Mouse (Mus musculus): ENCODE results near the gene Rrp1b.
"Not testable (repeated sequence)": the region's sequence is repeated elsewhere in the genome, so short reads cannot be mapped to it uniquely, and the experiment has no call there.

The Rrp1b gene

GRCm38 (mm10) chr17:32031684-32032083 lies 4.2 kb upstream of the Rrp1b start:
- no peak for DNase-seq (ENCODE audit: low read depth, low spot score)

DNA sequence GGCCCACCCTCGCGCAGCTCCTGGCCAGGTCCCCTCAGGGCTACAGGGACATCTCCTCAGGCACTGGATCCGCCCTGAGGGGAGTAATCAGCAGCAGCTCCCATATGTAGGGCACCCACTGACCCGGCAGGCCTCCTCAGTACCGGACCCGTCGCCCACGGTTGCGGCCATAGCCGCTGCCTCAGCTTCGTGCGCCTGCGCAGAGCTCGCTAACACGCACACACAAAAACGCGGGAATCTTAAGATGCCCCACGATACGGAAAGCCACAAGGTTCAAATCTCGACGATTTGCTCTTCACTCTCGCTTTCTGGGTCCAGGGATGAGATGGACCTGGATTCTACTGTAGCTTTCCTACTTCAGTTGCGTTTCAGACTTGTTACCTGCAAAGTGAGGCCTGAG lies 1.6 kb upstream of the Rrp1b start:
- DNase-seq (ENCODE audit: low read depth, low spot score): no peak

DNA sequence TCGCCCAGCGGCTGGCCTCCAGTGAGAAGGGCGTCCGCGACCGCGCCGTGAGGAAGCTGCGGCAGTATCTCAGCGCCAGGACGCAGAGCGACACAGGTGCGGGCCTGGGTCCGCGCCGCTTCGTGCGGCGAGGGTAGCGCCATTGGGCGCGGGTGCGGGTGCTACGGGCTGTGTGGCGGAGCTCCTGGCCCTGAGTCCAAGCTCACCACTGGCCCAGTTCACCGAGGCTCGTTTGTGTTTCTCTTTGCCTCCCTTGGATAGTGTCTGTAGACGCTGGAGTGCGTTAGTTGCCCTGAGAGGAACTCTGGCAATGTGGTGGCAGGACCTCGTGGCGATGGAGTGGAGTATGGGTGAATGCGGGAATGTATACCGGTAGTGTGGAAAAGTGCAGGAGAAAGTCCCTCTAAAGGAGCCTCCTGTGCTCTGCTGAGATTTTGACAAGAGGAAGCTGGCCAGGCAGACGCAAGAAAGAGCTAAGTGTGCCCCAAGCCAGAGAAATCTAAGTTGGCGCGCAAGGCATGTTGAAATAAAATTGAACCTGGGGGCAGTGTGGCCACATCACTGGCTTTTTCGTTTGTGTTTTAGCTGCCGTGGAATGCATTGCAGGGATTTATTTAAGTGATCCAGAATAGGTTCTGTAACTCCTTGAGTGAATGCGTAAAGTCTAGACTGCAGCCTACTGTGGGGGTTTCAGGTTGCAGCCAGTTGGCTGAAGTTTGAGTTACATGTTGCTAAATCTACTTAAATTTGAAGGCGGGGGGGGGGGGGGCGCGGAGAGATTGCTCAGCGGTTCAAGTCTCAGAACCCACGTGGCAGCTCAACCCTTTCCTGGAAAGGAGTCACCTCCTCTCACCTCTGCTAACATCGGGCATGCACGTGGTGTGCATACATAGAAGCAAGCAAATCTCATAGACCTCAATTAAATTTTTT lies 874 bp downstream of the Rrp1b start:
- DNase-seq (ENCODE audit: low read depth, low spot score): peak; percentile 42

DNA sequence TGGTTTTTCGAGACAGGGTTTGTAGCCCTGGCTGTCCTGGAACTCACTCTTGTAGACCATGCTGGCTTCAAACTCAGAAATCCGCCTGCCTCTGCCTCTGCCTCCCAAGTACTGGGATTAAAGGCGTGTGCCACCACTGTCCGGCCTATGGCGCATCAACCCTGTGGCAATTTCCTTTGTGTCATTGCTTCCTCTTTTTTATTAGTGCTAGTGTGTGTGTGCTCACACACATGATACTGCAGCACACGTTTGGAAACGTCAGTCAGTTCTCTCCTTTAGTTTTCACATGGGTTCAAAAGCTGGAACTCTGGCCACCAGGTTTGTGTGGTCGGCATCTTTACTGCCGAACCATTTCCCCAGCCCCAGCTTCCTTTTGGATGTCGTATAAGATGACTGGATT lies 4.4 kb downstream of the Rrp1b start:
- no peak for DNase-seq (ENCODE audit: low read depth, low spot score)

DNA sequence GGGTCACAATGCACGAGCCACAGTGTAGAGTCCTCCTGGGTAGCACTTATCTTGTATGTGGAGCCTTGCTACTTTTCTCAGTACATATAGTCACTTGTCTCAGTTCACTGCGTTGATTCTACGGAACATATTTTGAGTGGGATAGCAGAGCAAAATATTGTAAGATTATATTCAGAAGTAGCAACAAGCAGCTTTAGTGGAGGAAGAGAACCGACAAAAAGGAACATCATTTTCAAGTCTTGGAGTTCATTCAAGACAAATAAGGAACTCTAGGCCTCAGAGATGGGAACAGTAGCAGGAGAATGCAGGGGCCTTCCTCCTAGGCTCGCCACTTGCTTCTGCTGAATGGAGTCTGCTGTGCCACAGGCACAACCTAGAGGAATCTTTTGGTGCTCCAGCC lies 10.6 kb downstream of the Rrp1b start:
- no peak for DNase-seq (ENCODE audit: low read depth, low spot score)

- DNase-seq (ENCODE audit: low read depth, low spot score): no peak
Observed at GRCm38 (mm10) chr17:32048351-32048750, 12.5 kb downstream of the Rrp1b start.

- DNase-seq (ENCODE audit: low read depth, low spot score): no peak
Observed at GRCm38 (mm10) chr17:32049914-32050313, 14.0 kb downstream of the Rrp1b start.

DNA sequence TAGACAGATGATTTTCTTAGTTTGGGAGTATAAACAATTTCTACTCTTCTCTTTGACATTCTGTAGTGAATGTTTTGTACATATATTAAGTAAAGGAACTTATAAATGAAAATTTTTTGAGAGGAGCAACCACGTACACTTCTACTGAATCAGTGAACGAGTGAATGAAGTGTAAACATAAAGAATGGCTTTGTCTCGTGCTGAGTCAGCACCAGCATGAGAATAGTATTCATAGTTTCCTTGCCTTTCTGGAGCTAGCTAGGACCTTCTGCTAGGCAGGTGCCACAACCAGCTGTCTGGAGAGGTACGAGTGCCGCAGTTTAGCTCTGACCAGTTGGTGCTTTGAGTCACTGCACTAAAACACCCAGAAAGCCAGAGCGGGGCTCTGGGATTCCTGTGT lies 14.7 kb downstream of the Rrp1b start:
- DNase-seq (ENCODE audit: low read depth, low spot score): no peak

DNA sequence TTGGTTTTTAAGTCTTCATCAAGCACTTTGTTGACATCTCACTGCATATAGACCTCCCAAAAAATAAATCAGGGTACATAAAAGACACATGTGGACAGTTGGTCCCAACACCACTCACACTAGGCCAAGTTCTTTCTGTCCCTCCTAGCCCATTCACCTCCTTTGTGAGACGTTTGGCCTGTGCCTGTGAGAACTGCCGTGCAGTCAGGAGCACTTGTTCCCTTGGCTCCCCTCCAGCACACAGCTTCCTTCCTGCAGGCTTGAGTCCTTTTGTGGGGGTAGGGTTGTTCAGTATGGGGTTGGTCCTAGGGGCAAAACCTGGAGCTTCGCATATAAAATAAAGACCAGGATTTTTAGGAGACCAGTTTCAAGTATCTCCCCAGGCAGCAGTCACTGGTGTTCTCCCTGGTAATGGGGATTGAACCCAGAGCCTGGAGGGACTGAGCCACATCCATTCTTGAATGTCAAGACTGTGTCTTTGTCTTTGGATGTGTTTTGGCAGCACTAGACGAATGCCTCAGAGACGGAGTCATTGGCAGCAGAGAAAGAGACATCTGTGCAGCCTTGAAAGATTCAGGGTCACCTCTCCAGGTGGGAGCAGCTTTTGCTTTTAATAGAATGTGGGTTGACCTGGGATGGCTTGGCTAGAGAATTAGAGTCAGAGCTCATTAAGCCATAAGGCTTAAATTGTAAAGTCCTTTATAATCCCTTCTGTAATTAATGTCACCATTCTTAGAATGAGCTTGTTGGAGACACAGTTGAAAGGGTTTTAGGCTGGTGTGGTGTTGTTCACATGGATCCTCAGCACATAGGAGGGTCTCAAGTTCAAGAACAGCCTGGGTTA lies 16.6 kb downstream of the Rrp1b start:
- no peak for DNase-seq (ENCODE audit: low read depth, low spot score)

DNA sequence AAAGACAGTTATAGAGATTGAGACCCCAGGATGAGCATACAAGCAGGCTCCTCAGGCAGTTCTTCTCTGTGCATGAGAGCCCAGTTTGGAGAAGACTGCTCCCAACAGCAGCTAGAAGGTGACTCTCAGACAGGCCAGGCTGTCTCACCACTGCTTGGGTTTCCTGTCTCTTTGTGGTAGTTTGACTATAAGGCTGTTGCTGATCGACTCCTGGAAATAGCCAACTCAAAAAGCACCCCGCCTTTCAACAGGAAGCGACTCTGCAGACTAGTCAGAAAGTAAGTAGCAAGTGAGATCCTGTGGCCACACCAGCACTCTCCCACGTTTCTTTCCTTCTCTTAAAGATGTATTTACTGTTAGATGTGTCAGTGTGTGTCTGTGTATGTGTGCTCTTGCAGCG lies 17.8 kb downstream of the Rrp1b start:
- no peak for DNase-seq (ENCODE audit: low read depth, low spot score)

DNA sequence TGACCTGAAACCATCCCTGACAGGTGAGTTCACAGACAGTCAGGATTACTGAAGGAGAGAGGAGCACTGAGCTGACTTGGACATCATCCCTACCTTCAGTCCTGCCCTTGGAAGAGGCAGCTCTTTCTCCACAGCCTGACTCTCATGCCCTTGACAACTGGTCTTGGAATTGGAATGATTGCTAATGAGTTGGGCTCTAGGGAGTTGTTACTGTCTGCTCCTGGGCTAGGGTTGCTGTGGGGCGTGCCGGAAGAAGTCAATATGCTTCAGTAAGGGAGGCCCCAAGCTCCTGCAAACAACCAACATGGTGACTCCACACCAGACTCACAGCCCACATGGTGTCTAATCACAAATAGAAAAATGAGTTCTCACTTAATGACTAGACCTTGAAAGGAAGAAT lies 21.9 kb downstream of the Rrp1b start:
- DNase-seq (ENCODE audit: low read depth, low spot score): no peak

DNA sequence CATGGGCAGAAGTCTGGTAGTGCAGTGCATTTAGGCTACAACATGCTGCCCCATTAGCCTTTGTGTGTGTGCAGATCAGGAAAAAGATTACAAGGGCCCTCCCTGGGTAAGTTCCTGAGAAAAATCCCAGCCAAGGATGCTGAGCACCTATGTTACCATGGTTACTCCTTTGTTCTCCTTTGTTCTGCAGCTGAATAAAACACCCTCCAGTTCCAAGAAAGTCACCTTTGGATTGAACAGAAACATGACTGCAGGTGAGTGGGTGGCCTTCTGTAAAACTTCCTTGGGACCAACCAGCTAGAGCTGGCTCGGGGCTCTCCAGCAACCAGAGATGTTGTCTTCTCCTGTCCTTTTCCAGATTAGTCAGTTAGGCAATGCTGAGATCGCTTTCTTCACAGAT lies 23.2 kb downstream of the Rrp1b start:
- no peak for DNase-seq (ENCODE audit: low read depth, low spot score)

DNA sequence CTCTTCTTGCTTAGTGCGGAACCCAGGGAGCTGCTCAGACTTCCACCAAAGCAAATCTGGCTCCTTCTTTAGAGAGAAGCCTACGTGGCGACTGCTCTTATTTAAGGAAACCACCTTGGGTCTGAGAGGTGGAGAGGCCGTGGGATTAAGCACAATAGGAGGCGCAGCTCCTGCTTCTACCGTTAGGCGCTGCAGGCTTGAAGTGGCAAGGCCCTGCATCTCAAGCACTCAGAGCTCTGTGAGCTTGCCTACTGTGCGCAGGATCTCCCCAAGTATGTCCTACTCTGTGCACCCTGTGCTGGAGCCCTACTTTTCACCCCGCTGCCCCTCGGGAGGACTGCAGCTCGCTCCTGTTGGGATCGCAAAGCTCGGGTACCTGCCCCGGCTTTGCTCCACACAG lies 25.3 kb downstream of the Rrp1b start:
- DNase-seq (ENCODE audit: low read depth, low spot score): no peak

DNA sequence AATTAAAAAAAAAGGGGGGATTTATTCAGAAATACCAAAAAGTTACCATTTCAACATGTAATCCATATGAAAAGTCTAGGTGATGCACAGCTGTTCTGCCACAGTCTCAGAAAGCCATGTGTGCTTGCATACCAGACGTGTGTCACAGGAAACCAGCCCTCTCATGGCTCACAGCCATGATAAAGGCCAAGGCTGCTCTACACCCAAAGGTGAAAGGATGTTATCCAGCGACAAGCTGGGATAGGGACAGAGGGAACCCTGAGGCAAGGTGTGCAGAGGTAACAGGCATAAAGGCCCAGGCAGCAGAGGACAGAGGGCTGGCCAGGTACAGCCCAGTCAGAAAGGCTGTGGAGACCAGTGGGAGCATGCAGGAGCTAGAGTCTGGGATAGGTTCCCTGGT lies 27.8 kb downstream of the Rrp1b start:
- no peak for DNase-seq (ENCODE audit: low read depth, low spot score)

DNA sequence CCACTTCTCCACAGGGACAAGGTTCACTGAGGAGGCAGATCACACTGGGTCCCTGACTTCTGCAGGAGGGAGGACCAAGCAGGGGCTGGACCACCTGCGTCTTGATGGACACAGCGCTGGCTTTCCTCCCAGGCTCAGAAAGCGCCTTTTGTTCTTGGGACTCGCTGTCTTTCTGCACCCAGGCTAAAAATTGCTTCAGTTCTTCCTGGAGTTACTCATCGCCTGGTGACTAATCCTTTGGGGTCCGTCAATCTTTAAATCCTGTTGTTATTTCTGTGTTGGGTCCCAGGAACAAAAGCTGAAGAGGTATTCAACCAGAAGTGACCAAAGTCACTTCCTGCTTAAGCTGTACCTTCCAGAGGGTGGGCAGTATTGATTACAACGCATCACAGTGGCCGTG lies 28.9 kb downstream of the Rrp1b start:
- DNase-seq (ENCODE audit: low read depth, low spot score): not testable (repeated sequence)

- DNase-seq (ENCODE audit: low read depth, low spot score): no peak
Observed at GRCm38 (mm10) chr17:32067541-32067940, 31.6 kb downstream of the Rrp1b start.

- DNase-seq (ENCODE audit: low read depth, low spot score): no peak
Observed at GRCm38 (mm10) chr17:32068381-32068780, 32.5 kb downstream of the Rrp1b start.

- DNase-seq (ENCODE audit: low read depth, low spot score): no peak
Observed at GRCm38 (mm10) chr17:32068810-32069209, 32.9 kb downstream of the Rrp1b start.

GRCm38 (mm10) chr17:32073359-32073758 lies 37.5 kb downstream of the Rrp1b start:
- peak; percentile 67 for DNase-seq (ENCODE audit: low read depth, low spot score)

DNA sequence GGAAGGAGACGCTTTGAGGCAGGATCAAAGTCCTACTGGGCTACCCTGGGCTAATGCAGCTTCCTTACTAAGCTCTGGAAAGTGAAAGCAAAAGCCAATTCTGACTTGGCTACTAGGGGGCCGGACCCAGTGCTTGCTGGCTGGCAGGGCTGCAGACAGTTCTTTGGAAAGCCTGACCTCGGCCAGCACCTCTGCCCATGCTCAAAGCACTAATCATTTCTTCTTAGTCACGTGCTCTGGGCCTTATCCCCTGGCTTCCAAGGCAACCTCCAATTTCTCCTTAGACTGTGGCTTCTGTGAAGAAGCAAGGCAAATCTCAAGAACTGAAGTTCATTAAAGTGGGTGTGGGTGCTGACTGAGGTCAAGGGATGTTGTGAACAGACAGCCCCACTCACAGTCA lies 38.8 kb downstream of the Rrp1b start:
- no peak for DNase-seq (ENCODE audit: low read depth, low spot score)

- DNase-seq (ENCODE audit: low read depth, low spot score): peak; percentile 53
Observed at GRCm38 (mm10) chr17:32075164-32075563, 39.3 kb downstream of the Rrp1b start.

- no peak for DNase-seq (ENCODE audit: low read depth, low spot score)
Observed at GRCm38 (mm10) chr17:32083351-32083750, 47.5 kb downstream of the Rrp1b start.

DNA sequence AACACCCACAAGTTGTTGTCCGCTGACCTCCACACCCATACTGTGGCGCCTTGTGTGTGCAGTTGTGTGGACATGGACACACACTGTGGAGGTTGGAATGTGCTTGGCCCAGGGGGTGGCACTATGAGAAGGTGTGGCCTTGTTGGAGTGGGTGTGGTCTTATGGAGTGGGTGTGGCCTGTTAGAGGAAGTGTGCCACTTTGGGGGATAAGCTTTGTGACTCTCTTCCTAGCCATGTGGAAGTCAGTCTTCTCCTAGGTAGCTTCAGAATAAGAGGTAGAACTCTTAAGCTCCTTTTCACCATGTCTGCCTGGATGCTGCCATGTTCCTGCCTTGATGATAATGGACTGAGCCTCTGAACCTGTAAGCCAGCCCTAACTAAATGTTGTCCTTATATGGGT lies 51.2 kb downstream of the Rrp1b start:
- DNase-seq (ENCODE audit: low read depth, low spot score): no peak

Measured in forelimb bud, embryonic 11.5 days (tissue).